In the genomic region with DNA sequence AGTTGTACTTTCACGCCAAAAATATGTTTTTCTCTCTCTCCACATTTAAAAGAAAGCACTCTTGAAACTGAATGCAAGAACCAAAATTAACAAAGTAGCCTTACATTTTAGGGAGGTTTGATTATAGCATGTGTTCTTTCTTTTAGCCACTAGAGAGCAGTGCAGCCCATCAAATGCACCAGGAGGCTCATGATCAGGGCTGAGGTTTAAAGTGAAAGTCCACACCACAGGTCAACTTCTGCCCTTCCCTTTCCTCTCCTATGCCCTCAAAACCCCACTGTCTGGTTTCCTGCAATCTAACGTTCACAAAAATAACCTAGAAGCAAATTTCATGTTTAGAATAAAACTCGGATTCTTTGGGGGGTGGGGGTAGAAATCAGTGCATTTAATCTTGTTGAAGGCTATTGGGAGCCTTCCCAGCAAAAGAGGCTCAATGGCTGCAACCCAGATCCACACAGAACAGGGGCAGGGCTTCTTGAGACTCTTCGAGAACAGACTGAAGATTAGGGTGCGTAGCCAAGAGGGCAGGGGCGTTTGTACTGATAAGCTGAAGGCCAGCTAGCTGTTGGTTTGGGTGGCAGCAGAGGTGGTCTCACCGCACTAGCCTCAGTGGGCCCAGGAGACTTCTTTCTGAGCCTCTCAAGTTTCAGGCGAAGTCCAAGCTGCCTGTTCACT, we compare ENCODE assay signal across 8 mouse cellular contexts. TPM values are rescaled to one million over a fixed set of nuclear protein-coding genes. Genes with fewer than 3 reads are reported as not detected.
DNase-seq lines count a peak whose midpoint lies in the region; ATAC-seq lines count a peak whose summit lies in the region.
"Had no signal": no experiment of that assay in that cellular context is flagged by ENCODE, and none has a peak within 500 bp of the region (broad histone marks: within the 10 kb centered on the region; RNA-seq: fewer than 3 reads in every experiment).

No protein-coding gene starts in this region.

- DNase-seq in NIH3T3 (ENCODE audit: low read depth) = peak; percentile 81
- DNase-seq in cerebellum, postnatal 36 days = peak; percentile 4 to 31
- no peak for DNase-seq in heart, embryonic 10.5 days (ENCODE audit: low spot score)
- peak; percentile 40 to 52 for DNase-seq in kidney, adult 8-10 months

- peak; percentile 75 for ATAC-seq in CD4-positive, CD25-positive, alpha-beta regulatory T cell, adult 4 months
- ATAC-seq in liver, embryonic 16.5 days (ENCODE audit: low read depth) = no peak
- ATAC-seq in neural tube, embryonic 14.5 days (ENCODE audit: low read depth) = peak; percentile 71

- no peak overlapping the region for H3K9ac ChIP-seq in liver, embryonic 16.5 days (ENCODE audit: low read depth, low read length)
- H3K9ac ChIP-seq in neural tube, embryonic 14.5 days (replicated peaks; ENCODE audit: low read depth, low read length) = no peak overlapping the region

- H3K27ac ChIP-seq in heart, embryonic 10.5 days = 0 out of 2 replicates have a peak overlapping the region, but pooled peaks have one; percentile 24
- H3K27ac ChIP-seq in liver, embryonic 16.5 days (ENCODE audit: low read length) = no peak overlapping the region
- no peak overlapping the region for H3K27ac ChIP-seq in neural tube, embryonic 14.5 days (ENCODE audit: low read depth, low read length)
- H3K27ac ChIP-seq: macrophage had no signal

- no peaks in the 10 kb centered on the region for H3K9me3 ChIP-seq in heart, embryonic 10.5 days
- no peaks in the 10 kb centered on the region for H3K9me3 ChIP-seq in liver, embryonic 16.5 days (replicated peaks; ENCODE audit: control insufficient read depth, low read length)
- H3K9me3 ChIP-seq in neural tube, embryonic 14.5 days (ENCODE audit: control insufficient read depth, low read length) = no peaks in the 10 kb centered on the region

- H3K4me2 ChIP-seq in liver, embryonic 16.5 days (ENCODE audit: low read depth, low read length) = peak overlapping the region; percentile 20; the same call in 1 of the 2 replicates
- no peak overlapping the region for H3K4me2 ChIP-seq in neural tube, embryonic 14.5 days (ENCODE audit: low read depth, low read length)

- H3K36me3 ChIP-seq in heart, embryonic 10.5 days = no peaks in the 10 kb centered on the region
- H3K36me3 ChIP-seq in liver, embryonic 16.5 days (ENCODE audit: control insufficient read depth, insufficient read depth) = no peaks in the 10 kb centered on the region
- H3K36me3 ChIP-seq in neural tube, embryonic 14.5 days (ENCODE audit: control insufficient read depth, insufficient read depth, low read length) = no peaks in the 10 kb centered on the region

- 29% methylated on average over 8 of the region's 8 CpGs for WGBS in heart, embryonic 10.5 days
- WGBS in liver, embryonic 16.5 days (ENCODE audit: insufficient replicate concordance) = 27% methylated on average over 8 of the region's 8 CpGs
- 51% methylated on average over 8 of the region's 8 CpGs for WGBS in neural tube, embryonic 14.5 days

- H3K4me3 ChIP-seq in heart, embryonic 10.5 days = no peak overlapping the region
- no peak overlapping the region for H3K4me3 ChIP-seq in liver, embryonic 16.5 days (ENCODE audit: low read depth, low read length)
- H3K4me3 ChIP-seq in neural tube, embryonic 14.5 days (ENCODE audit: low read depth, low read length) = no peak overlapping the region

- no peaks in the 10 kb centered on the region for H3K4me1 ChIP-seq in heart, embryonic 10.5 days
- H3K4me1 ChIP-seq in liver, embryonic 16.5 days (ENCODE audit: control insufficient read depth, low read depth, low read length) = no peaks in the 10 kb centered on the region
- no peaks in the 10 kb centered on the region for H3K4me1 ChIP-seq in neural tube, embryonic 14.5 days (ENCODE audit: control insufficient read depth, insufficient read depth, low read length)

- H3K27me3 ChIP-seq in heart, embryonic 10.5 days (ENCODE audit: insufficient read depth, poor library complexity, severe bottlenecking) = no peaks in the 10 kb centered on the region
- no peaks in the 10 kb centered on the region for H3K27me3 ChIP-seq in liver, embryonic 16.5 days (ENCODE audit: control insufficient read depth, insufficient read depth, low read depth, low read length)
- H3K27me3 ChIP-seq in neural tube, embryonic 14.5 days (ENCODE audit: control insufficient read depth, insufficient read depth, low read length) = no peaks in the 10 kb centered on the region

RNA-seq across cellular contexts. Expression of a gene that starts 59.3 kb away (rescaled TPM):
- 1 to 10 TPM; 2.5 to 3.2 TPM for polyA plus RNA-seq in CD4-positive, CD25-positive, alpha-beta regulatory T cell, adult 4 months (2017; shearing (Covaris generic))
- polyA plus RNA-seq in heart, embryonic 10.5 days (2016; fragmentation: Nextera tagmentation; extraction: Ambion mirVana) = 2.8 and 3.2 TPM in 2 replicates
- polyA plus RNA-seq in liver, embryonic 16.5 days (2015; fragmentation: Nextera tagmentation; extraction: Ambion mirVana) = 0.97 and 1.1 TPM in 2 replicates
- 6.7 and 10.4 TPM in 2 replicates for polyA plus RNA-seq in neural tube, embryonic 14.5 days (2014; fragmentation: Nextera tagmentation; extraction: Ambion mirVana)
